ENCODE assay signal across 14 mouse cellular contexts in the genomic region with DNA sequence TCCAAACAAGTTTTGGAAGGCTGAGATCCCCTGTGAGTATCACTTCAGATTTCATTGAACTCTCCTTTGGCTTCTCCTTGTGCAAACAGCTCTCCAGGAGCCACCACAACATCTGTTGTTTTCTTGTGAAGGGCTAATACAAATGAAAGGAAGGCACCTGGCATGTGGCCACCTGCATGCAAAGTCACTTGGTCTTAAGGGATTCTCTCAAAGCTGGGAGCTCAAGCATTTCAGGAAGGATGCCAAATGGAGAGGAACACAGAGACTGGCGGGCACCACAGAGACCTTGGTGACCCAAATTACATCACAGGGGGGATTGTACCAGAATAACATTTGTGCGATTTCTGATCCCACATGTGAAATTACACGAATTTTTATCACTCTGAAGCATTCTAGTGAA.
DNase-seq lines count a peak whose midpoint lies in the region; ATAC-seq and TF ChIP-seq lines count a peak whose summit lies in the region.
"Had no signal": no experiment of that assay in that cellular context is flagged by ENCODE, and none has a peak within 500 bp of the region (broad histone marks: within the 10 kb centered on the region; RNA-seq: fewer than 3 reads in every experiment).

No protein-coding gene starts in this region.

- H3K36me3 ChIP-seq in heart, embryonic 11.5 days (ENCODE audit: control insufficient read depth, insufficient read depth, low read length): no peaks in the 10 kb centered on the region
- no peaks in the 10 kb centered on the region for H3K36me3 ChIP-seq in midbrain, postnatal 0 days (ENCODE audit: insufficient read depth, low read length)
- H3K36me3 ChIP-seq in midbrain, embryonic 13.5 days: no peaks in the 10 kb centered on the region
- H3K36me3 ChIP-seq in intestine, embryonic 16.5 days (ENCODE audit: control insufficient read depth, insufficient read depth, low read length): no peaks in the 10 kb centered on the region
- H3K36me3 ChIP-seq: hindbrain, embryonic 13.5 days had no signal

- TF ChIP-seq CTCF in midbrain, postnatal 0 days (IDR thresholded peaks at IDR 0.05): no peak

- 45% methylated on average over 3 of the region's 3 CpGs for WGBS in heart, embryonic 11.5 days (ENCODE audit: insufficient replicate concordance)
- 56% methylated on average over 3 of the region's 3 CpGs for WGBS in midbrain, postnatal 0 days
- 71% methylated on average over 3 of the region's 3 CpGs for WGBS in midbrain, embryonic 13.5 days
- 55% methylated on average over 3 of the region's 3 CpGs for WGBS in intestine, embryonic 16.5 days

- H3K4me2 ChIP-seq in heart, embryonic 11.5 days: no peak overlapping the region
- no peak overlapping the region for H3K4me2 ChIP-seq in midbrain, postnatal 0 days (ENCODE audit: low read depth, low read length, poor library complexity, severe bottlenecking)
- H3K4me2 ChIP-seq in midbrain, embryonic 13.5 days (replicated peaks): no peak overlapping the region
- no peak overlapping the region for H3K4me2 ChIP-seq in intestine, embryonic 16.5 days (ENCODE audit: low read depth, low read length)
- H3K4me2 ChIP-seq: hindbrain, embryonic 13.5 days had no signal

- H3K4me3 ChIP-seq in heart, embryonic 11.5 days (ENCODE audit: low read depth, low read length): no peak overlapping the region
- no peak overlapping the region for H3K4me3 ChIP-seq in midbrain, postnatal 0 days (ENCODE audit: low read depth, low read length)
- H3K4me3 ChIP-seq in midbrain, embryonic 13.5 days (replicated peaks): no peak overlapping the region
- H3K4me3 ChIP-seq in intestine, embryonic 16.5 days (ENCODE audit: low read length): no peak overlapping the region
- H3K4me3 ChIP-seq: hindbrain, embryonic 13.5 days; layer of hippocampus, adult 2 months; left cerebral cortex, adult 2 months had no signal

- no peak overlapping the region for H3K27ac ChIP-seq in heart, embryonic 11.5 days (ENCODE audit: low read depth, low read length)
- H3K27ac ChIP-seq in midbrain, postnatal 0 days (ENCODE audit: low read depth, low read length): no peak overlapping the region
- H3K27ac ChIP-seq in midbrain, embryonic 13.5 days: no peak overlapping the region
- no peak overlapping the region for H3K27ac ChIP-seq in intestine, embryonic 16.5 days (ENCODE audit: low read length)
- H3K27ac ChIP-seq: hindbrain, embryonic 13.5 days; layer of hippocampus, adult 2 months; left cerebral cortex, adult 2 months had no signal

- H3K9ac ChIP-seq in heart, embryonic 11.5 days (ENCODE audit: low read depth, low read length): no peak overlapping the region
- no peak overlapping the region for H3K9ac ChIP-seq in midbrain, postnatal 0 days (replicated peaks; ENCODE audit: low read length, poor library complexity, severe bottlenecking)
- no peak overlapping the region for H3K9ac ChIP-seq in midbrain, embryonic 13.5 days (replicated peaks)
- H3K9ac ChIP-seq in intestine, embryonic 16.5 days (ENCODE audit: low read depth, low read length): no peak overlapping the region
- H3K9ac ChIP-seq: forebrain, postnatal 0 days; hindbrain, embryonic 13.5 days had no signal

- DNase-seq in heart, adult 11 months: peak; percentile 93
- peak; percentile 52 for DNase-seq in midbrain, postnatal 0 days (ENCODE audit: low spot score)
- peak; percentile 56 to 73 for DNase-seq in cerebellum, postnatal 25 days
- DNase-seq in embryo, embryonic 9.5 days (ENCODE audit: extremely low spot score): no peak
- DNase-seq: forebrain, postnatal 0 days; kidney, adult 2 months; lung, adult 18-20 months; retina, postnatal 1 day had no signal

- ATAC-seq in heart, embryonic 11.5 days (replicated peaks; ENCODE audit: insufficient number of reproducible peaks, low FRiP score, low TSS enrichment): no peak
- no peak for ATAC-seq in midbrain, postnatal 0 days (ENCODE audit: low FRiP score)
- ATAC-seq in midbrain, embryonic 13.5 days: no peak
- ATAC-seq in intestine, embryonic 16.5 days: no peak
- ATAC-seq: forebrain, postnatal 0 days had no signal

- no peaks in the 10 kb centered on the region for H3K9me3 ChIP-seq in heart, embryonic 11.5 days (replicated peaks; ENCODE audit: control insufficient read depth, low read length)
- H3K9me3 ChIP-seq in midbrain, postnatal 0 days (ENCODE audit: low read length): no peaks in the 10 kb centered on the region
- no peaks in the 10 kb centered on the region for H3K9me3 ChIP-seq in midbrain, embryonic 13.5 days
- no peaks in the 10 kb centered on the region for H3K9me3 ChIP-seq in intestine, embryonic 16.5 days (ENCODE audit: control insufficient read depth, low read length)
- H3K9me3 ChIP-seq: hindbrain, embryonic 13.5 days had no signal

- H3K4me1 ChIP-seq in heart, embryonic 11.5 days (ENCODE audit: control insufficient read depth, insufficient read depth, low read length): no peaks in the 10 kb centered on the region
- H3K4me1 ChIP-seq in midbrain, postnatal 0 days (ENCODE audit: insufficient read depth, low read length): no peaks in the 10 kb centered on the region
- 0 out of 2 replicates have a peak, but pooled peaks cover 5% of the 10 kb centered on the region for H3K4me1 ChIP-seq in midbrain, embryonic 13.5 days (replicated peaks)
- no peaks in the 10 kb centered on the region for H3K4me1 ChIP-seq in intestine, embryonic 16.5 days (ENCODE audit: control insufficient read depth, insufficient read depth, low read length)

- no peaks in the 10 kb centered on the region for H3K27me3 ChIP-seq in heart, embryonic 11.5 days (ENCODE audit: control insufficient read depth, insufficient read depth, low read length)
- no peaks in the 10 kb centered on the region for H3K27me3 ChIP-seq in midbrain, postnatal 0 days (ENCODE audit: insufficient read depth, low read length)
- no peaks in the 10 kb centered on the region for H3K27me3 ChIP-seq in midbrain, embryonic 13.5 days
- no peaks in the 10 kb centered on the region for H3K27me3 ChIP-seq in intestine, embryonic 16.5 days (replicated peaks; ENCODE audit: control insufficient read depth, insufficient read depth, low read length)
- H3K27me3 ChIP-seq: hindbrain, embryonic 13.5 days had no signal
